ENCODE assay signal across 9 mouse cellular contexts in genomic region chr4:133931349-133931748, GRCm38 (mm10). TPM values are rescaled to one million over a fixed set of nuclear protein-coding genes. Genes with fewer than 3 reads are reported as not detected.
A peak's percentile ranks its signal among the peaks of the same experiment; 100 is the strongest.
DNase-seq lines count a peak whose midpoint lies in the region; ATAC-seq and TF ChIP-seq lines count a peak whose summit lies in the region.
"Had no signal": no experiment of that assay in that cellular context is flagged by ENCODE, and none has a peak within 500 bp of the region (broad histone marks: within the 10 kb centered on the region; RNA-seq: fewer than 3 reads in every experiment).

No protein-coding gene starts in this region.

- no peak overlapping the region for H3K4me2 ChIP-seq in intestine, postnatal 0 days (replicated peaks; ENCODE audit: low read depth)
- H3K4me2 ChIP-seq in intestine, embryonic 15.5 days (replicated peaks), result no peak overlapping the region
- H3K4me2 ChIP-seq in liver, embryonic 11.5 days, result peak overlapping the region; percentile 11

- TF ChIP-seq CTCF in intestine, postnatal 0 days (IDR thresholded peaks at IDR 0.05; ENCODE audit: low read depth), result peak; percentile 66

- WGBS in intestine, postnatal 0 days, result 20% methylated on average over 10 of the region's 10 CpGs
- 18% methylated on average over 10 of the region's 10 CpGs for WGBS in intestine, embryonic 15.5 days
- 13% methylated on average over 10 of the region's 10 CpGs for WGBS in liver, embryonic 11.5 days

- no peak overlapping the region for H3K27ac ChIP-seq in intestine, postnatal 0 days (ENCODE audit: low read depth, low read length)
- no peak overlapping the region for H3K27ac ChIP-seq in intestine, embryonic 15.5 days
- no peak overlapping the region for H3K27ac ChIP-seq in liver, embryonic 11.5 days (ENCODE audit: low read depth, low read length)

- H3K4me1 ChIP-seq in intestine, postnatal 0 days (replicated peaks; ENCODE audit: control insufficient read depth, insufficient read depth, low read length), result no peaks in the 10 kb centered on the region
- 0 out of 2 replicates have a peak, but pooled peaks cover 6% of the 10 kb centered on the region for H3K4me1 ChIP-seq in intestine, embryonic 15.5 days (replicated peaks)
- H3K4me1 ChIP-seq in liver, embryonic 11.5 days (replicated peaks; ENCODE audit: control insufficient read depth, insufficient read depth, low read length), result peaks cover 18% of the 10 kb centered on the region

- peak; percentile 37 for DNase-seq in CD4-positive helper T cell, adult 2 months (ENCODE audit: low read depth, low spot score)
- DNase-seq in NIH3T3 (ENCODE audit: low read depth), result peak; percentile 50
- no peak for DNase-seq in liver, embryonic 11.5 days (ENCODE audit: low spot score)
- no peak for DNase-seq in right cerebral cortex, adult 18-20 months
- no peak for DNase-seq in cerebellum, adult 9-10 months
- no peak for DNase-seq in spleen, postnatal 36 days (ENCODE audit: low spot score in 2 of 2)
- DNase-seq: cerebellum, adult 8-10 months had no signal

- H3K9me3 ChIP-seq in intestine, postnatal 0 days (ENCODE audit: control insufficient read depth), result no peaks in the 10 kb centered on the region
- no peaks in the 10 kb centered on the region for H3K9me3 ChIP-seq in intestine, embryonic 15.5 days
- H3K9me3 ChIP-seq in liver, embryonic 11.5 days (ENCODE audit: control insufficient read depth, low read length), result no peaks in the 10 kb centered on the region

- ATAC-seq in intestine, postnatal 0 days, result no peak
- ATAC-seq in intestine, embryonic 15.5 days, result no peak
- ATAC-seq in liver, embryonic 11.5 days (replicated peaks; ENCODE audit: low FRiP score), result no peak

- H3K27me3 ChIP-seq in intestine, postnatal 0 days (replicated peaks; ENCODE audit: control insufficient read depth, insufficient read depth, low read length), result no peaks in the 10 kb centered on the region
- no peaks in the 10 kb centered on the region for H3K27me3 ChIP-seq in intestine, embryonic 15.5 days (replicated peaks)
- no peaks in the 10 kb centered on the region for H3K27me3 ChIP-seq in liver, embryonic 11.5 days (replicated peaks; ENCODE audit: control insufficient read depth, insufficient read depth, low read length)

- H3K9ac ChIP-seq in intestine, postnatal 0 days (ENCODE audit: low read depth, low read length), result no peak overlapping the region
- H3K9ac ChIP-seq in intestine, embryonic 15.5 days, result no peak overlapping the region
- peak overlapping the region; percentile 5; the same call in 1 of the 2 replicates for H3K9ac ChIP-seq in liver, embryonic 11.5 days (ENCODE audit: low read depth, low read length)

- no peaks in the 10 kb centered on the region for H3K36me3 ChIP-seq in intestine, postnatal 0 days (ENCODE audit: control insufficient read depth, insufficient read depth)
- no peaks in the 10 kb centered on the region for H3K36me3 ChIP-seq in intestine, embryonic 15.5 days
- no peaks in the 10 kb centered on the region for H3K36me3 ChIP-seq in liver, embryonic 11.5 days (ENCODE audit: control insufficient read depth, insufficient read depth, low read length)

- no peak overlapping the region for H3K4me3 ChIP-seq in intestine, postnatal 0 days (ENCODE audit: low read depth, low read length)
- no peak overlapping the region for H3K4me3 ChIP-seq in intestine, embryonic 15.5 days (replicated peaks)
- no peak overlapping the region for H3K4me3 ChIP-seq in liver, embryonic 11.5 days (ENCODE audit: low read depth, low read length)

RNA-seq across cellular contexts. Expression of gene Hmgn2, which starts 37.1 kb away (rescaled TPM):
- 605 and 661 TPM in 2 replicates for polyA plus RNA-seq in intestine, postnatal 0 days (2015; fragmentation: Nextera tagmentation; extraction: Ambion mirVana)
- polyA plus RNA-seq in intestine, embryonic 15.5 days (2015; fragmentation: Nextera tagmentation; extraction: Ambion mirVana), result 1,763 and 2,086 TPM in 2 replicates
- 1,890 and 1,897 TPM in 2 replicates for polyA plus RNA-seq in liver, embryonic 11.5 days (2014; fragmentation: Nextera tagmentation; extraction: Ambion mirVana)

RNA-seq across cellular contexts. Expression of gene Rps6ka1, which starts 43.8 kb away (rescaled TPM):
- polyA plus RNA-seq in intestine, postnatal 0 days (2015; fragmentation: Nextera tagmentation; extraction: Ambion mirVana), result 86.2 and 88.8 TPM in 2 replicates
- 124 and 133 TPM in 2 replicates for polyA plus RNA-seq in intestine, embryonic 15.5 days (2015; fragmentation: Nextera tagmentation; extraction: Ambion mirVana)
- 66.5 and 74.7 TPM in 2 replicates for polyA plus RNA-seq in liver, embryonic 11.5 days (2014; fragmentation: Nextera tagmentation; extraction: Ambion mirVana)

Comparison
In these comparisons a context has a peak if more than half of its experiments do, and no peak if none do; other contexts are left out.
1. DNase-seq: peak in CD4-positive helper T cell, adult 2 months (single experiment) and NIH3T3 (single experiment); none in liver, embryonic 11.5 days (single experiment), right cerebral cortex, adult 18-20 months (single experiment), cerebellum, adult 9-10 months (single experiment) and spleen, postnatal 36 days (0 of 2).